Mouse (Mus musculus): Measurements from ENCODE around the gene Apon. TPM values are rescaled to one million over a fixed set of nuclear protein-coding genes. Genes with fewer than 3 reads are reported as not detected.
"Not testable (repeated sequence)": the region's sequence is repeated elsewhere in the genome, so short reads cannot be mapped to it uniquely, and the experiment has no call there.

The Apon gene
- polyA plus RNA-seq, 1 experiment from 2014 or later: 0.19 TPM

DNA sequence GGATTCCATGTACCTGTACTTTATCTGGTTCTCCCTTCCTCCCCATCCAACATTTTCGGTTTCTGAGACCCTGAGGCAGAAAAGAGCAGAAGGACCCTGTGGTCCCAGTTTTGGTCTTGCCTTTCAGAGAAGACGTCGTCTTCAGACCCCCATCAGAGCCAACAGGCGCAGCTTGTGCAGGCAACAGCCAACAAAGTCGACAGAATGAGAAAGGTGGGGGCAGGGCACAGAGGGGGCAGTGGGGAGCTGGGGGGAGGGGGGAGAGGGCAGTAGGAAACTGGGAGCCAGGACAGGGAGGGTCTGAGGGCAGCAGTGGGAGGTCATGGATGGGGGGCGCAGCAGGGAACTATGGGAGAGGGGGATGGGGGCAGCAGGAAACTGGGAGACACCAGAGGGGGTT lies 24.3 kb downstream of the Apon start:
- DNase-seq (ENCODE audit: low spot score): no peak
- Histone ChIP-seq H3K27ac (no peak overlapping the region), H3K9ac (no peak overlapping the region), H3K4me2 (replicated peaks) (no peak overlapping the region), H3K36me3 (replicated peaks; ENCODE audit: control insufficient read depth, insufficient read depth) (peaks cover 62% of the 10 kb centered on the region), H3K27me3 (ENCODE audit: control insufficient read depth, insufficient read depth, low read length) (no peaks in the 10 kb centered on the region), H3K9me3 (ENCODE audit: control insufficient read depth, low read length) (no peaks in the 10 kb centered on the region), H3K4me3 (replicated peaks; ENCODE audit: low read length) (no peak overlapping the region), H3K4me1 (replicated peaks; ENCODE audit: control insufficient read depth, insufficient read depth, low read length) (no peaks in the 10 kb centered on the region)
- WGBS: 56% methylated on average over 6 of the region's 6 CpGs
- no peak for ATAC-seq (ENCODE audit: low FRiP score)

DNA sequence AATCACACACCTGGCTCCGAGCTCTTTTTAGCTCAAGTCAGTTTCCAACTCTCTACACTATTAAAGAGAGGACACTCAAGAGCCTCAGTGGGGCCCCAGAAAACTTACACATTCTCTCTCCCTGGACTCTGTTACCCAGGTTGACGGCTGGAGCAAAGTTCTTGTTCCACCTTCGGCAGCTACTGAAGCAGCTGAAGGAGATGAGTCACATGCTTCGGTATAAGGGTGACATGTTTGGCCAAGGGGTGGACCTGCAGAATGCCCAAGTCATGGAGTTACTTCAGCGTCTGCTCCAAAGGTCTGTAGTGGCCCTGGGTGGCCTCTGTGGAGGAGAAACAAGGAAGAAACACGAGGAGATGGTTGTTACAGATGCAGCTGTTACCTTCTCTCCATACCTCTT lies 27.0 kb downstream of the Apon start:
- Histone ChIP-seq H3K9me3 (ENCODE audit: control insufficient read depth, low read length) (no peaks in the 10 kb centered on the region), H3K4me3 (replicated peaks; ENCODE audit: low read length) (no peak overlapping the region), H3K27ac (no peak overlapping the region), H3K9ac (no peak overlapping the region), H3K36me3 (replicated peaks; ENCODE audit: control insufficient read depth, insufficient read depth) (peaks cover 87% of the 10 kb centered on the region), H3K4me2 (replicated peaks) (no peak overlapping the region), H3K4me1 (replicated peaks; ENCODE audit: control insufficient read depth, insufficient read depth, low read length) (no peaks in the 10 kb centered on the region), H3K27me3 (ENCODE audit: control insufficient read depth, insufficient read depth, low read length) (no peaks in the 10 kb centered on the region)
- WGBS: 92% methylated on average over 6 of the region's 6 CpGs
- ATAC-seq (ENCODE audit: low FRiP score) (no peak), DNase-seq (ENCODE audit: low spot score) (no peak)

DNA sequence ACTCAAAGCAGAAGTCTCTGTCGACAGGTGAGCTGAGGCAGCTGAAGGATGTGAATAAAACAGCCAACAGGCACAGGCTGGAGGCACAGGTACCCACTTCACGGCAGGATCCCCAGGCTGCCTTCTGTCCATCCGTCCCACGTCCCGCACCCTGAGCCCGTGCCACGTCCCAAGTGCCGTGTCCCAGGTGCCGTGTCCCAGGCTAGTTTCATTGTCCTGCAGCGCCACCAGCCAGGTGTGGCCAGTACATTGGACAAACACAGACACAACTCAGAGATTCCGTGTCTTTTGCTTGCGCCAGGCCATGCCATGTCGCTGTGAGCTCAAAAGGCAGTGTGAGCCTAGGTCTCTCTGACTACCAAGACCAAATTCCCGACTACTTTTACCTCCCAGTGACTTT lies 27.8 kb downstream of the Apon start:
- DNase-seq (ENCODE audit: low spot score) (no peak), ATAC-seq (ENCODE audit: low FRiP score) (no peak)
- Histone ChIP-seq H3K9me3 (ENCODE audit: control insufficient read depth, low read length) (no peaks in the 10 kb centered on the region), H3K4me2 (replicated peaks) (no peak overlapping the region), H3K27me3 (ENCODE audit: control insufficient read depth, insufficient read depth, low read length) (no peaks in the 10 kb centered on the region), H3K9ac (no peak overlapping the region), H3K4me3 (replicated peaks; ENCODE audit: low read length) (no peak overlapping the region), H3K36me3 (replicated peaks; ENCODE audit: control insufficient read depth, insufficient read depth) (peaks cover 88% of the 10 kb centered on the region), H3K4me1 (replicated peaks; ENCODE audit: control insufficient read depth, insufficient read depth, low read length) (no peaks in the 10 kb centered on the region), H3K27ac (no peak overlapping the region)
- 93% methylated on average over 14 of the region's 14 CpGs for WGBS

DNA sequence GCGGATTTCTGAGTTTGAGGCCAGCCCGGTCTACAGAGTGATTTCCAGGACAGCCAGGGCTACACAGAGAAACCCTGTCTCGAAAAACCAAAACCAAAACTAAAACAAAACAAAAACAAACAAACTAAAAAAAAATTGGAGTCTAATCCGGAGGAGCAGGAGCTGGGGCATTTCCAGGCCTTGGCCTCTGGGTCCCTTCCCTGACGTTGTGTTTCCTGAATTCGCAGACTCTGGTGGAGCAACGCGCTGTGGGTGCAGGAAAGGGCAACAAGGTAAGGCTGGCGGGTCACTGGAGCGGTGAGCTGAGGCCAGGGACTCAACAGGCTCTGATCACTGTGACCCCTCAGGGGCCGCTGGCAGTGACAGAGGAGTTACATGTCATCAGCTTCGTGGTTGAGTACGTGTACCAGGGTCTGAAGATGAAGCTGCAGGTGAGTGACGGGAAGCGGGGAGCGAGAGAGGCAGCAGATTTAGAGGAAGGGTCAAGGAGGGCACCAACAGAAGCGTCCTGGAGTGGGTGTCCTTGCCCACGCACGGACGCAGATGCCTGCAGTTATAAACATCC lies 29.1 kb downstream of the Apon start:
- whole genome bisulfite sequencing: 89% methylated on average over 20 of the region's 20 CpGs

DNA sequence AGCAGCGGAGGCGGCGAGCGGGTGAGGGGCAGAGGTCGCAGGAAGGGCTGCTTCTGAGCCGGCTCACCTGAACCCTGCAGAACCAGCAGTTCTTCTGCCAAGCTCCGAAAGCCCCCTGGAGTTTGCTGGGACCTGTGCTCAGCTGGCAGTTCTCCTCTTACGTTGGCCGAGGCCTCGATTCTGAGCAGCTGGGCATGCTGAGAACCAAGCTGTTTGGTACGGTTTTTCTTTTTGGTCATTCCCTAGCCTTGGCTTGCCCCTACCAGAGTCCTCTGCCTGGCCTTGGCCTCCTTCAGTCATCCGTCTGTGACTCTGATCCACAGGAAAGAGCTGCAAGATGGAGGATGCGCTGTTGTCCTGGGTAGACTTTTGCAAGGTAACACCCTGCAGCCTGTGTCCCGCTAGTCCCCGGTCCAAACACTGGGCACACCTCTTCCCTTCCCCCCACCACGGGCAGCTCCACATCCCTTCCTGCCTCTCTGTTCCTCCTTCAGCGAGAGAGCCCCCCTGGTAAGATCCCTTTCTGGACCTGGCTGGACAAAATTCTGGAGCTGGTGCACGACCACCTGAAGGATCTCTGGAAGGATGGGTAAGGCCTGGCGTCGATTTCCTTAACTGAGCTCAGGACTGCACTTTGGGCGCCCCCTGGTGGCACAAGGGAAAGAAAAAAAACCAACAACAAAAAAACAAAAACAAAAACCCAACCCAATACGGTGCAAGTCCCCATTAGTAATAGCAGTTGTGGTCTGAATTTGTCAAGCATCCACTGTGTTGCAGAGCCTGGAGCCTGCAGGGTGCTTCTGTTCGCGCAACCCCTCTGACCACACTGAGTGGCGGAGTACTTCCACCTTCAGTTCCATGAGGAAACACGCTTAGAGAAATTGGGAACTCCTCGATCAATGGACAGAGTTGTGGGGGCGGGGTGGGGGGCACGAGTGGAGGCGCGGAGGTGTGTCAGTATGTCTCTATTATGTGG lies 30.0 kb downstream of the Apon start:
- no peaks in the 10 kb centered on the region for H3K27me3 ChIP-seq (ENCODE audit: control insufficient read depth, insufficient read depth, low read length)
- DNase-seq (ENCODE audit: low spot score) (peak; percentile 83), ATAC-seq (ENCODE audit: low FRiP score) (no peak)
- H3K27ac ChIP-seq: no peak overlapping the region
- no peaks in the 10 kb centered on the region for H3K4me1 ChIP-seq (replicated peaks; ENCODE audit: control insufficient read depth, insufficient read depth, low read length)
- H3K9ac ChIP-seq: no peak overlapping the region
- no peaks in the 10 kb centered on the region for H3K9me3 ChIP-seq (ENCODE audit: control insufficient read depth, low read length)
- WGBS: 63% methylated on average over 31 of the region's 31 CpGs
- peaks cover 88% of the 10 kb centered on the region for H3K36me3 ChIP-seq (replicated peaks; ENCODE audit: control insufficient read depth, insufficient read depth)
- H3K4me3 ChIP-seq (replicated peaks; ENCODE audit: low read length): no peak overlapping the region
- no peak overlapping the region for H3K4me2 ChIP-seq (replicated peaks)

More for the DNA sequence above, 29.1 kb downstream of the Apon start:
- ATAC-seq (ENCODE audit: low FRiP score): no peak
- no peak for DNase-seq (ENCODE audit: low spot score)
- Histone ChIP-seq H3K27ac (no peak overlapping the region), H3K4me2 (replicated peaks) (no peak overlapping the region), H3K27me3 (ENCODE audit: control insufficient read depth, insufficient read depth, low read length) (no peaks in the 10 kb centered on the region), H3K4me3 (replicated peaks; ENCODE audit: low read length) (no peak overlapping the region), H3K4me1 (replicated peaks; ENCODE audit: control insufficient read depth, insufficient read depth, low read length) (no peaks in the 10 kb centered on the region), H3K36me3 (replicated peaks; ENCODE audit: control insufficient read depth, insufficient read depth) (peaks cover 86% of the 10 kb centered on the region), H3K9me3 (ENCODE audit: control insufficient read depth, low read length) (no peaks in the 10 kb centered on the region), H3K9ac (no peak overlapping the region)

DNA sequence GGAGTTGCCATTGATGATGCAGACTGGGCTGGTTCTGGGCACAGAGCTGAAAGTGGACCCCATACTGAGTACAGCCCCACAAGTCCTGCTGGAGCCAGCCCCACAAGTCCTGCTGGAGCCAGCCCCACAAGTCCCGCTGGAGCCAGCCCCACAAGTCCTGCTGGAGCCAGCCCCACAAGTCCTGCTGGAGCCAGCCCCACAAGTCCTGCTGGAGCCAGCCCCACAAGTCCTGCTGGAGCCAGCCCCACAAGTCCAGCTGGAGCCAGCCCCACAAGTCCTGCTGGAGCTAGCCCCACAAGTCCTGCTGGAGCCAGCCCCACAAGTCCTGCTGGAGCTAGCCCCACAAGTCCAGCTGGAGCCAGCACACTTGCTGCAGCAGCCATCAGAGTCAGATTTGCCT lies 36.7 kb downstream of the Apon start:
- not testable (repeated sequence) for H3K4me1 ChIP-seq (replicated peaks; ENCODE audit: control insufficient read depth, insufficient read depth, low read length); H3K4me2 ChIP-seq (replicated peaks); H3K27me3 ChIP-seq (ENCODE audit: control insufficient read depth, insufficient read depth, low read length); DNase-seq (ENCODE audit: low spot score); H3K9ac ChIP-seq; ATAC-seq (ENCODE audit: low FRiP score); H3K27ac ChIP-seq; H3K4me3 ChIP-seq (replicated peaks; ENCODE audit: low read length); H3K9me3 ChIP-seq (ENCODE audit: control insufficient read depth, low read length)
- H3K36me3 ChIP-seq (replicated peaks; ENCODE audit: control insufficient read depth, insufficient read depth): peaks cover 56% of the 10 kb centered on the region
- 73% methylated on average over 1 of the region's 1 CpGs for WGBS

DNA sequence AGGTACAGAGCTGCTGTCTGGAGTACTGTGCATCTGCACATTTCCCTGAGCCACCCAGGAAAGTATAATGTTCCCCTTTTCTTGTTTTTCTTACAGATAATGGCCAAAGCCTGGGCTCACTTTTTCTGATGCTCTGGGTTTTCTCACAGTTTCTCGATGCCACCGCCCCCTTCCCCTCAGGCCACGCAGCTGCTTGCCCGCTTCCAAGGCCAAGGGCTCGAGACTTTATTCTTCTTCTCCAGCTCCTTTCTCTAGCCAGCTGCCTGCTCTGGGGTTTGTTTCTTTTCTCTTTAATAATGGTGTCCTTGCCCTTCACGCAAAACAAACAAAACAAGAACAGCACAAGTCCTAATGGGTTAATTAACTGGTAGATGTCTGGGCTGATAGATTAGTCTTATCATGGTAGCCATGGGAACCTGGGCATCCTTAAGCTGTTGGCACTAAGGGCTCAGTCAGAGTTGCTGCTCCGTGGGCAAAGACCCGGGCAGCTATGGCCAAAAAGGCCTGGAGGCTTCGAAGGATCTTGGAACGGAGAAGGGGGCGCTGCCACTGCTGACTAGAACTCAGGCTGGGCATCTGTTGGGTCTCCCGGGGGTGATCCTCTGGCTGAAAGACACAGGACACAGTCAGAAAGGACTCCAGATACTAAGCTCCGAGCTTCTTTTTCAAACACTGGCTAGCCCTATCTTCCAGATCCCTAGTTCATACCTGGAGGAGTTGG lies 42.6 kb downstream of the Apon start:
- Histone ChIP-seq H3K4me3 (replicated peaks; ENCODE audit: low read length) (no peak overlapping the region), H3K9me3 (ENCODE audit: control insufficient read depth, low read length) (no peaks in the 10 kb centered on the region), H3K4me2 (replicated peaks) (no peak overlapping the region), H3K27ac (no peak overlapping the region), H3K4me1 (replicated peaks; ENCODE audit: control insufficient read depth, insufficient read depth, low read length) (no peaks in the 10 kb centered on the region), H3K27me3 (ENCODE audit: control insufficient read depth, insufficient read depth, low read length) (no peaks in the 10 kb centered on the region), H3K9ac (no peak overlapping the region), H3K36me3 (replicated peaks; ENCODE audit: control insufficient read depth, insufficient read depth) (peaks cover 16% of the 10 kb centered on the region)
- no peak for DNase-seq (ENCODE audit: low spot score)
- 70% methylated on average over 13 of the region's 13 CpGs for WGBS
- no peak for ATAC-seq (ENCODE audit: low FRiP score)

DNA sequence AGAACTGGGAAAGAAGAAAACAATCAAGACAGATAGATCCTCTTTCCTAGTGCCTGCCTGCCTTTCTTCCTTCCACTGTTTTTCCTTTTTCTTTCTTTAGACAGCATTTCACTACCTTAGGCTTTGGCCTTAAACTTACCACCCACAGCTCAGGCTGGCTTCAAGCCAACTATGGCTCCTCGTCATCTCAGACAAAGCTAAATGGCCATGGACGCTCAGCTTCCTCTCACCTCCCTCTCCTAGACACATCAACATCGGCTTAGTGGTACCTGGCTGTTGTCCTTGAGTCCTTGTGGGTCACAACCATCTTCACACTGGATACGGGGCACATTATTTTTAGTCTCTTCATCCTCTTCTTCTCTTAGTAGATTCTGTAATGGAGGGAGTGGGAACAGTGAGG lies 43.3 kb downstream of the Apon start:
- Histone ChIP-seq H3K4me1 (replicated peaks; ENCODE audit: control insufficient read depth, insufficient read depth, low read length) (0 out of 2 replicates have a peak, but pooled peaks cover 2% of the 10 kb centered on the region), H3K36me3 (replicated peaks; ENCODE audit: control insufficient read depth, insufficient read depth) (peaks cover 9% of the 10 kb centered on the region), H3K27ac (0 out of 2 replicates have a peak overlapping the region, but pooled peaks have one; percentile 24), H3K9ac (no peak overlapping the region), H3K4me3 (replicated peaks; ENCODE audit: low read length) (no peak overlapping the region), H3K4me2 (replicated peaks) (no peak overlapping the region), H3K27me3 (ENCODE audit: control insufficient read depth, insufficient read depth, low read length) (no peaks in the 10 kb centered on the region), H3K9me3 (ENCODE audit: control insufficient read depth, low read length) (no peaks in the 10 kb centered on the region)
- no peak for DNase-seq (ENCODE audit: low spot score)
- ATAC-seq (ENCODE audit: low FRiP score): no peak
- 72% methylated on average over 4 of the region's 4 CpGs for WGBS

DNA sequence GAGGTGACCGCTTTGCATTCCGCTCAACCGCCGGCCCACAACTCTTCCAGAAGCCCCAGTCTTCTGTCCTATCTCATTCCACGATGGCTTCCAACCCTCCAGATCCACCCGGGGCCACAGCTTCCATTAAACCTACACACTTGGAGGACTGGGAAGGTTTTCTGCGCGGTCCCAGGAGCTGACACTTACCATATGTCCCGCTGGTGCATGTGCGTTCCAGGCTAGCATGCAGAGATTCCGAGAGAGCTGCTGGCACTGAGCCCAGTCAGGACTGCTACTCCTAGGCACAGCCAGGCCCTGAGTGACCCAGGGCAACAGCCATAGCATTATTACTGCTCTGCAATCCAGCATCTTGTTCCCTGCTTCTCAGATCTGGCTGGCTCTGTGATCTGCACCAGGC lies 43.7 kb downstream of the Apon start:
- 72% methylated on average over 11 of the region's 11 CpGs for WGBS

More for the DNA sequence above, 43.7 kb downstream of the Apon start:
- Histone ChIP-seq H3K4me3 (replicated peaks; ENCODE audit: low read length) (no peak overlapping the region), H3K4me1 (replicated peaks; ENCODE audit: control insufficient read depth, insufficient read depth, low read length) (0 out of 2 replicates have a peak, but pooled peaks cover 5% of the 10 kb centered on the region), H3K4me2 (replicated peaks) (no peak overlapping the region), H3K27ac (0 out of 2 replicates have a peak overlapping the region, but pooled peaks have one; percentile 24), H3K36me3 (replicated peaks; ENCODE audit: control insufficient read depth, insufficient read depth) (peaks cover 5% of the 10 kb centered on the region; the same call in 1 of the 2 replicates), H3K9me3 (ENCODE audit: control insufficient read depth, low read length) (no peaks in the 10 kb centered on the region), H3K27me3 (ENCODE audit: control insufficient read depth, insufficient read depth, low read length) (no peaks in the 10 kb centered on the region), H3K9ac (no peak overlapping the region)
- ATAC-seq (ENCODE audit: low FRiP score) (no peak), DNase-seq (ENCODE audit: low spot score) (no peak)
